Mouse (Mus musculus) Patski (cell line): ENCODE measurements at regions not wholly inside any gene's neighbourhood (a gene's known extent, or its start where the extent isn't known, plus 50 kb on each side); places are given as distances from the start of the nearest gene placed in this dataset.

Experiments used
- ATAC-seq: fragments of 100-300 bp; one replicate; pipeline ENCODE4 v1.8.0; 2021
- CTCF ChIA-PET: fragments of 350-600 bp; sonication (Branson Sonifier 250); formaldehyde crosslinking; loops from one replicate; lab custom pipeline; 2022; ENCODE audit warnings: inconsistent platforms; lab: Charles Lee
- POLR2A ChIA-PET: fragments of 350-600 bp; sonication (Branson Sonifier 250); formaldehyde crosslinking; loops from one replicate; lab custom pipeline; 2022; ENCODE audit warnings: antibody characterized with exemption, inconsistent platforms; lab: Charles Lee
- DNase-seq: peaks from one replicate; pipeline ENCODE4 v3.0.0-alpha.2; 2011; ENCODE audit warnings: low read depth, low spot score
- H3K27me3 ChIP-seq: fragments of 371-371 bp; one replicate; pipeline ENCODE4 v1.5.1; 2021
- CTCF ChIP-seq: fragments of 100-300 bp; IDR thresholded peaks from one replicate; pipeline ENCODE4 v1.5.1; 2021
- in situ Hi-C: fragments of 300-500 bp; cut with MboI; formaldehyde crosslinking; loops from 3 replicates; pipeline ENCODE4 v1.11.1; 2018; ENCODE audit warnings: low pct_unique_long_range_greater_than_20kb, mixed read lengths

DNA sequence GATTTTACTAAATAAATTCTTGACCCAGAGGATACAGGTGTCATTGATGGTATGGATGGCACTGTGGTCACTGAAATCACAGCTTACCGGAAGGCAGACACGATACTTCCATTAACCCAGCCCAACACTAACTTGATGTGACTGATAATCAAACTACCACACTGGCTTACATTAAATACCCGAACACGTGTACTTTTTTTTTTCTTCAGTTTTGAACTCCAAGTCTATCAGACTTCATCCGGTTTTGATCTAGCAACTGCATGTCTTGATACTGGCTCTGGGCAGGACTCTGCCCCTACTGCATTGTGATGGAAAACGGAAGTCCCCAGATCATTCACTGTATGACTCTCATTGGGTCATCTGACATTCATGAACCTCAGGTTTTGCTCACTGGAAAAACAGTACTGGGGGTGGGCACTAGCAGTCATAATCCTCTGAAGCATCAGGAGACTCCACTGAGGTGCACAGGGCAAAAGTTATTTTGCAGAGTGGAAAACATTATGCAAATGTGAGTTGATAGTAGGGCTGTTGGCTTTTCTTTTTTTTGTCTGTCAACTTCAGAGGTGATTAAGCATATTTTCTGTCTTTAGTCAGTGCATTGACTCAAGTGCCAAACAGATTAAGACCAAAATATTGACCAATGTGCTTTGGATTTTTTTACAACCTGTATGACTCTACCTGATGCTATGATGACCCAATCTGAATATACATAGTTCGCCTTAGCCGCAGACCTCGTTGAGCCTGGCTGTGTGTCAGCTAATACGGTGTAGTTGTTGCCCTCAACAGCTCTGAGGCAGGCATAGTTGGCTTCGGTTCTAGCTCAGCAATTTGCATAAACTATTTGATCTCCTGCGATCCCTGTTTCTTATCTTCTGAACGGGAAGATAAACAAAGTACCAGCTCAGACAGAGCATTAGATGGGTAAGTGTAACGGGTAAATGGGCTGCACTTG is 174.1 kb upstream of the Cited2 start:
- in situ Hi-C loops: no loop called here
- TF ChIP-seq CTCF: peak; percentile 2
- H3K27me3 ChIP-seq: no peaks in the 10 kb centered on the region
- CTCF ChIA-PET: interaction anchor here (2.0 kb wide), 1 partner anchor 173 kb away, joined by 6 read pairs; no protein-coding TSS in a partner anchor
- POLR2A ChIA-PET: interaction anchor here (0.9 to 2.2 kb wide), 3 partner anchors 124 to 176 kb away, joined by 3 to 11 read pairs (median 3); partner anchors contain the start of gene Cited2
- DNase-seq (peak; percentile 30), ATAC-seq (peak; percentile 76)

DNA sequence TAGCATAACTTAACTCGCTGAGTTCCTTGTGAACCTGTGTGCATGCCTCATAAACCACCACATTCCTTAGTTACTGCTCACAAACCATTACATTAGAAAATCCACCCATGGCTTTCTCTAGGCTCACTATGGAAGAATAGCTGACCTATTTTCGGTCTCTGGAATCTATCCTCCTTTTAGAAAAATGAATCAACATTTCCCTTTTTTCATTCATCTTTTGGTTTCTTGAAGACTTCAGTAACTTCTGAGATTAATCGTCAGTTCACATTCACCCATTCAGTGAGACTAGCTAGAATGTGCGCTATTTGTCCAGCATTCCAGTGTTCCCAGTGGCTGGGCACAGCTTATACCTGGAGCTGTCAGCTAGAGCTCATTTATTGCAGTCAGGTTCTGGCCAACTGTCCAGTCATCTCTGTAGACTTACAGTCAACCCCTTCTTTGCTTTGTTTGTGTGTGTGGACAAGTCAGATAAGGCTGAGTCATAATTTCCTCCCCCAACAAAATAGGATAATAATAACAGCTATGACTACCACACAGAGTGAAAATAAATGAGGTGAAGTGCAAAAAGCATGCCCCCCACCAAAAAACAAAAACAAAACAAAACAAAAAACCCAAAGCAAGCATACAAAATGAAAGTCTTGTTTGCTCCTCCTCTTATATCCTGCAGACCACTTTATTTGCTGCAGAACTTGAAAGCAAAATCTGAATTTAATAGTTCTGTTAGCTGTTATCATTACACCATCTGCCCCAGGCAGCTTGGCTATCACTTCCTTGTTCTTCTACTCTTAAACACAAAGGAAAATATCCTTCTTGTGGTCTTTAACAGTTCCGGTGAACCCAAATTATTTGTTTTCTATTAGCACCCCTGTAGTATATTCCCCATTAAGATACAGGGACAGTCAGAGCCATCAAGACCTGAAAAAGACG is 173.0 kb upstream of the Cited2 start:
- CTCF ChIA-PET: interaction anchor here (2.0 kb wide), 1 partner anchor 172 kb away, joined by 6 read pairs; no protein-coding TSS in a partner anchor
- DNase-seq (peak; percentile 64), ATAC-seq (peak; percentile 91)
- POLR2A ChIA-PET: interaction anchor here (0.9 to 2.2 kb wide), 3 partner anchors 125 to 175 kb away, joined by 3 to 11 read pairs (median 3); partner anchors contain the start of gene Cited2
- no peaks in the 10 kb centered on the region for H3K27me3 ChIP-seq
- in situ Hi-C loops: no loop called here
- TF ChIP-seq CTCF: no peak

DNA sequence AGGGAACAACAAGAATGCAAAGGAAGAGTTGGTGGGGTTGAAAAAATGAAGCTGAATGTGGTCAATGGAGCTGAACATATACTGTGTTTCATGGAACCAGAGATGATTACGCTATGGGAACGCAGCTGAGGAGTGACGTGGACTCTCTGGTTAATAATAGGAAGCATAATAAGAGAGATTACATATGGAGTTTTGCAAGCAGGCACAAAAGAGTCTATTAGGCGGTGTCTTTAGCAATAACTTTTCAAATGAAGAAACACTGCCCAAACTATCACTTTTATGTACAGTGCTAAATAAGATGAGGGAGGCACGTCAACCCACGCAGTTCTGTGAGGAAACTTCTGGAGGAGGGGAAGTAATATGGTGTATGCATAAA is 172.4 kb upstream of the Cited2 start:
- DNase-seq (no peak), ATAC-seq (no peak)
- TF ChIP-seq CTCF: no peak
- in situ Hi-C loops: no loop called here
- CTCF ChIA-PET: interaction anchor here (2.0 kb wide), 1 partner anchor 171 kb away, joined by 6 read pairs; no protein-coding TSS in a partner anchor
- POLR2A ChIA-PET: interaction anchor here (2.2 kb wide), 1 partner anchor 172 kb away, joined by 11 read pairs; the partner anchor contains the start of gene Cited2
- H3K27me3 ChIP-seq: no peaks in the 10 kb centered on the region

DNA sequence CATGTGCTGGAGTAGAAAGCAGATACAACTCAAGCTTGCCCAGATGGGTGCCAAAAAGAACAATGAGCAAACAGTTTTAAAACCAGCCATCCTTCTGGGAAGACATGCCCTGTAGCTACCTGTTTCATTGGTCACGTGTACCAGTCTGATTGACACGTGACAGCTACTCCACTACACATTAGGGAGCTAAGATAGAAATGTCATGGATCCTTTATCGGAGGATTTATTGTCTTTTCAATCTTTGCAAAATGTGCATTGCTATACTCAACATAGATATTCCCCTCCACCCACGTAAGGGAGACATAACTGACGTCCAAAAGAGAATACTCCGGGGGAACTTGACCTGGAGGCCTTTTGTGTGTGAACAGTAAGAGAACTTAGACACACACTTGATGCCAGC is 171.1 kb upstream of the Cited2 start:
- POLR2A ChIA-PET: no interaction called here
- in situ Hi-C loops: no loop called here
- DNase-seq (no peak), ATAC-seq (no peak)
- TF ChIP-seq CTCF: no peak
- CTCF ChIA-PET: no interaction called here
- H3K27me3 ChIP-seq: no peaks in the 10 kb centered on the region

DNA sequence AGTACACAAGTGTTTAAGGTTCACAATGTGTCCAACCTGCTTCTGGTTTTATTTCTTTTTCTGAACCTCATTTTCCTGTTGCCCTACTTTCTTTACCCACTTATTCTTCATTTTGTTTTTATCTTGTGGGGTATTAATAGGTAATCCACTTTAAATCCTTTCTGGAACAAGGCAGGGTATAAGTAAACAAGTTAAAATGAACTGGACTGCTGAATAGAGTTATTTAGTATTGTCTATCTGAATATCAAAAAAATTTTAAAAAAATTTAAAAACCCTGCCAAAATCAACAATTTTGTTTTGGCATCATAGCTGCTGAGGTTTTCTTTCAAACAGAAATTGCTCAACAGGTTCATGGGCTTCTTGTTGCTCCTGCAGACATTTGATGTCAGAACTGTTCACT is 170.7 kb upstream of the Cited2 start:
- H3K27me3 ChIP-seq: no peaks in the 10 kb centered on the region
- no peak for DNase-seq
- in situ Hi-C loops: no loop called here
- ChIA-PET CTCF (no interaction called here), POLR2A (no interaction called here)
- no peak for ATAC-seq
- no peak for TF ChIP-seq CTCF

DNA sequence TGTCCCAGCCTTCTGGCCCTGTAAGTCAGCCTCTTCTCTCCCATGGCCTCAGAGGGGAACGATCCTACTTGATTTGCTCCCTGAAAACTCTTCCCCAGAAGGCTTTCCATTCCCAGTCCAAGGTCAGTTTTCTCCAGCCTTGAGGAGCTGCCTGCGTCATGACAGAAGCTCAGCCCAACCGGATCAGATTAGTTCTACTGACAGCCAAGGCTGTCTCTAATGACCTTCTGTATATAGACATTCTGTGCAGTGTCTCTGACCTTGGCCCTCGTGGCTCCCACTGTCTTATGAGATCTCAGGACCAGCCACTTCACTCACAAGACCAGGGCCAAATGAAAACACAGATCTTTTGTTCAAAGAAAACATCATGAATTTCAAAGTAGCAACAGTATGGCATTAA is 166.6 kb upstream of the Cited2 start:
- no peaks in the 10 kb centered on the region for H3K27me3 ChIP-seq
- ChIA-PET POLR2A (no interaction called here), CTCF (no interaction called here)
- DNase-seq: no peak
- in situ Hi-C loops: no loop called here
- ATAC-seq: no peak
- no peak for TF ChIP-seq CTCF

DNA sequence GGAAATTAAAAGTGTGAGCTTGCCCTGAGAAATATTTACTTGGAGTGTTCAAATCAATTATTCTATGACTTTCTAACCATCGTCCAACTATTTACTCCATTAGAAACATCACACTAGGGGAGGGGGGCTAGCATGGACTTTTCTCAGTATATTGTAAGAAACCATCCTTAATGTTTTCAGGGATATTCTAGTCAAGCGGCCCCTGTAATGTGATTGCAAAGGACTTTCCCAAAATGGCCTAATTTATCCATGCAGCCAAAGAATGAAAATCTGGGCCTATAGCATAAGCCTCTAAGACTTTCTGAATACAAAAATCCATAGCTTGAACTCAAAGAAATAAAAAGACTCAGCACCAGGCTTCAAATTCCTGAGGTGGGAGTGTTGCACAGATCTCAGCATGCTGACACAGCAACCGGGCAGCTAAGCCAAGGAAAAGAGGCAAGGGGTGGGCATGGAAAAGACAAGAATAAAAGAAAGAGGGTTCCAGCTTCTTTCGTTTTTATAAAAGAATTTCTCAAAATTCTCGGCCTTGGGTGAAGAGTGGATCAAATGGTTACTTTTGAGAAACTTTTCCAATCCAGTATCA is 163.6 kb upstream of the Cited2 start:
- no peak for DNase-seq
- ChIA-PET POLR2A (interaction anchor here (0.9 kb wide), 1 partner anchor 1609 kb away, joined by 11 read pairs; no protein-coding TSS in a partner anchor), CTCF (no interaction called here)
- TF ChIP-seq CTCF: no peak
- H3K27me3 ChIP-seq: no peaks in the 10 kb centered on the region
- in situ Hi-C loops: no loop called here
- ATAC-seq: no peak

DNA sequence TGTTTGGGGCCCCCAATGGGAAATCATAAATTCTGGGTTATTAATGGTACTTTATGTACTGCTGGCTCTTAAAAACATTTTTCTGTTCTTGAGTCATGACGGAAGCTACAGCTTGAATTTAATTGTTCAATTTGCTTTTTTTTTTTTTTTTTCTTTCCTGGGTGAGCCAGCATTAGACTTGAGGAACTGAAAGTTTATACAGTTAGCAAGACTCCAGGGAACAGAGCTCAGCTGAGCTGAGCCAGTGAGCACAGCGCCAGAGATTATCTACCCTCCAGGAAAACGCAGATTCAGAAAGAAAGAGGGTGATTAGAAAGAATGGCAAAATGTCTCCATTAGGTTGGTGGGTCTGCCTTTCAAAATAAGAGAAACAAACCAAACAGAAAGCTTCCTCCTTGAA is 163.0 kb upstream of the Cited2 start:
- in situ Hi-C loops: no loop called here
- ChIA-PET CTCF (no interaction called here), POLR2A (interaction anchor here (0.9 kb wide), 1 partner anchor 1610 kb away, joined by 11 read pairs; no protein-coding TSS in a partner anchor)
- ATAC-seq (no peak), DNase-seq (no peak)
- H3K27me3 ChIP-seq: no peaks in the 10 kb centered on the region
- TF ChIP-seq CTCF: no peak

DNA sequence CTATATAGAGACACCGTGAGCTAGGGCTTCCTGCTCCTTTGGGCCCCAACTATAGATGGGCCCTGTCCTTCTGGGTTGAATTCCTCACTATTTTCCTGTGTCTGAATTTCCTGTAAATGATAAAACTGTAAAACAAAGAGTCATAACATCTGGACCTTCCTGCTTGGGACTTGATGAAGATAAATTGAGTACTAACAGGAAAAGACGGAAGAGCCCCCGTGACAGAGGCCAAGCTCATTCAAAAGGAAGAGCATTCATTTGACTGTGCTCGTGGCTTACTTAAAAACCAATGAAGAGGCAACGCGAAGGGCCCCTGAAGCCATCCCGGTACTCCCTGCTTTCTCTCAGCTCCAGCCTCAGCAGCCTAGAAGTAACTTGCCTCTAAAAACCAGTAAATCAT is 161.6 kb upstream of the Cited2 start:
- POLR2A ChIA-PET: no interaction called here
- ATAC-seq (no peak), DNase-seq (no peak)
- no peaks in the 10 kb centered on the region for H3K27me3 ChIP-seq
- no peak for TF ChIP-seq CTCF
- in situ Hi-C loops: no loop called here
- CTCF ChIA-PET: no interaction called here

DNA sequence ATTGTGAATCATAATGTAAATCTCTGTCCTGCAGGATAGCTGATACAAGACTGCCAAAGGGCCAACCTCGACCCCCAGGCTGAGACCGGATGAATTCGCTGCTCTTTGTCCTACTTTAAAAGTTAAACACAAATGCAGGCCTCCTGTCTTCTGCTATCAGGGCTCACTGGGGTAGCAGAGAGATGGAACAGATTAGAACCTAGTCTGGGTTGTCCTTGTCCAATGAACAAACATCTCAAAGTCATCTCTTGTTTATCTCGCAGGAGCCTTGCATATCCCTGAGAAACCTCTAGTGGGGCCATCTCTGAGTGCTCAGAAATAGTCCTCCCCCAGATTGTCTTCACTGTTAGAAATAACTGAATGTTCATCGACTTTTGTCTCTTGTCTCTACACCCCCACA is 161.0 kb upstream of the Cited2 start:
- H3K27me3 ChIP-seq: no peaks in the 10 kb centered on the region
- no peak for TF ChIP-seq CTCF
- CTCF ChIA-PET: no interaction called here
- no peak for DNase-seq
- in situ Hi-C loops: no loop called here
- ATAC-seq: no peak
- POLR2A ChIA-PET: no interaction called here
